Mouse (Mus musculus): ENCODE results near the gene Abcc4.
A peak's percentile ranks its signal among the peaks of the same experiment; 100 is the strongest.

Abcc4 gene

DNA sequence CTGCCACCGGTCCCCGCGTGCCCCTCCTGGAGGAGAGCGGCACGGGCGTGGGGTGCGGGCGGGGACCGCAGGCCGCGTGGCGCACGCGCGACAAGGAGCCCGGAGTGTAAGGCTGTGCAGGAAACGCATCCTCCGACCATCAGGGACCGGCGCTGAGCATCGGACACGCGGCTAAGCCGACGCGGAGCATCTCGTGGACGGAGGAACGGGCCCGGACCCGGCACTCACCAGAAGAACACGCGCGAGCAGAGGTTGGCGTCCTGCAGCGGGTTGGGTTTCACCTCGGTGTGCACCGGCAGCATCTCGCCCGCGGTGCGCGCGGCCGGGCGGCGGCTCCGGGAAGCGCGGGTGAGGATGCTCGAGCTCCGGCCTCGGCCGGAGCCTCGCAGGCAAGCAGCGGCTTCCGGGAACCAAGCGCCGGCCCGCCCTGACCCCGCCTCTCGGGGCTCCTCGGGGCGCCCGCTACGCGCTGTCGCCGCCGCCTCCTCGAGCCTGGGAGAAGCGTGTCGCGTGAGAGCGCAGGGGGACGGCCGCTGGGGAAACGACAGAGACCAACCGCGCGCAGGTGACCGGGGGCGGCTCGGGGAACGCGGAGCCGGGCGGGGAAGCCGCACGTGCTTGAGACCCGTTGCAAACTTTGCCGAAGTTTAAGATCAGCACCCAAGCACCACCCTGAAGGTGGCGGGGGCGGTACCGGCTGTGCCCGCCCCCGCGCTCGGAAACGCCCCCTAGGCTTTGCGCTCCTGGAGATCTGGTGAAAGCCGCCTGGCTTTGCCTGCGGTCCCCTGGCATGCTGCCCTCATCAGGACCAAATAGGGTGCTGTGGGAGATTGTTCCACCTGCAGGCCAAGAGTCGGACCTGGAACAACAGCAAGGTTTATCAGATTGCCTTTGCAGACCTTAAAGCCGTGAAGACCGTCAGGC is at the start of gene Abcc4:
Abcc4 (minus strand) TSS at position 412 of the 924 bp plus-strand sequence.
- DNase-seq, result peak; percentile 40

DNA sequence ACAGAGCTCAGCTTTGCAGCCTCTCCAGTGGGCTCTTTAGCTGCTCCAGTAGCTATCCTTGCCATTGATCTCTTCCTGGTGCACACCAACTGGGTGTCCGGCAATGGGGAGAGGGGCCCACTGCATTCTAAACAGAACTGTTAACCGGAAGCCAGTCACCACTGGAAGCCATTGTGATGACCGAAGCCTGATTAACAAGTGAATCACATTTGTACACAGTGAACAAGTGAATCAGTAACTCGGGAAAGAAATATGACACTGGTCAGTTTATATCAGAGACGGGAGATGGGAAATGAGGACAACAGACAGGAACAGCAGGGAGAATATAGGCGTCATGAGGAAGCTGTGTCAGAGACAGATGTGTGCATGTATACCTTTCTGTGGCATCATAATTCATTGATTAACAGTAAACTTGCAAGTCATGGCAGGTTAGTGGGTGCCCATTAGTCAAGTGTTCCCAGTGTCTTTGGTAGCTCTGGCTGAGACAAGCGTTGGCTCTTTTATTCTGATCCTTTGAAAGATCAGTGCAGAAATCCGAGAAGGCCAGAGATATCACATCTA is 45.3 kb upstream of the Abcc4 start:
- no peak for DNase-seq

DNA sequence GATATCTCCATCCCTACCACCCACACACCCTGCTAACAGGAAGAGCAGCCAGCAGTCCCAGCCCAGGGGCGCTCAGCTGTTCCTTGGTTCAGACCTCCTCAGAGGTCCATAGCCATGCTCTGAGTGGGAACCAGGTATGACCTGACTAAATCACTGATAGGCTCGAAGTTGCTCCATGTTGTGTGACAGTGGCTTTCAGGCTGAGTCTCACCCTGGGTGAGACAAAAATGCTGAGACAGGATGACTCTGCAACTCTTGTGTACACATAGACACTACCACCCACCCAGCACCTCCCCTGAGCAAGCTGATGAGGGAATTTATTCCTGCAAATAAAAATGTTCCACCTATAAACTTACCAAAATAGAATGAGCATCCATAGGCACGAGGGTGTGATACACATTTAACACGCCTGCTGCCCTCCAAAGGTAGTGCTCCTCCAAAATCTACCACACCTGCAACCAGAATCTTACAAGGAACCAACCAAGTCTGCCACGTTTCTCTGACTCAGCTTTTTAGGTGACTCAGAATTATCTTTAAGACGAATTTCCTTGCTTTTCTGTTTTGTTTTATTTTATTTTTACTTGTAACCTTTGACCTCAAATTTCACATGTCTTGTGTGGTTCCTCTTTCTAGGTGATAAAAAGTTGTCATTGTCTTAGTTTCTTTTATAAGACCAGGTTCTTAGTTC is 44.6 kb upstream of the Abcc4 start:
- DNase-seq, result no peak

DNA sequence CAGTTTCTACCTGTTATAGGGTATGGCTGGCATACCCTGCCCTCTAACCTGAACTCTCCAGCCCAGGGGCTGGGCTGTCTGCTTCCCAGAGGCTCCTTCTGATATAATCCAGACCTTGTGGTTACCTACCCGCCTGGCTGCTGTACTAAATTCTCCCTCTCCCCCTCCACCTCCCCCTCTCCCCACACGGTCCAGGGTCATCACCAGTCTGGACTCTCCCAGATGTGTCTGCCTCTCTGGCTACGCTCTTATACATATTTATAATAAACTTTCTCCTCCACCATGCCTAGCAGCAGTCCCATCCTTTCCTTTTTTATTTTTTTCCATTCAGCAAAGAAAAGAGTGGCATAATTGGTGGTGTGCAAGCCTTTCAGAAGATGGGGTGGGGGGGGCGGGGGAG is 43.7 kb upstream of the Abcc4 start:
- DNase-seq, result no peak

DNA sequence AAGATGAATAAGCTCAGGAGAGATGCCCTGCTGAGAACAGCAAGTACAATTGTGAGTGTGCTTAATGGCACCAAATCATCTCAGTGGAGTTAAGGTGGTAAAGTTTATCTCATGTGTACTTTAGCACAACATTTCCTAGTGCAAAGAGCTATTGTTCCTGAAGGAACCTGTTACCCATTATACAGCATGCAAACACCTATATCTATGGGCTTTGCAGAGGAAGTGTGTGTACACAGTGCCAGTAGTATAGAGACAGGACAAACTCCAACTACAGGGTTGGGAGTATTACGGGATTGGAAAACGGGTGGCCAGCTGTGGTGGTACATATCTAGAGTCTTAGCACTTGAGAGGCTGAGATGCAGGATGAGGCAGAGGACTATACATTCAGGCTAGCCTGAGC is 43.0 kb upstream of the Abcc4 start:
- DNase-seq, result no peak

DNA sequence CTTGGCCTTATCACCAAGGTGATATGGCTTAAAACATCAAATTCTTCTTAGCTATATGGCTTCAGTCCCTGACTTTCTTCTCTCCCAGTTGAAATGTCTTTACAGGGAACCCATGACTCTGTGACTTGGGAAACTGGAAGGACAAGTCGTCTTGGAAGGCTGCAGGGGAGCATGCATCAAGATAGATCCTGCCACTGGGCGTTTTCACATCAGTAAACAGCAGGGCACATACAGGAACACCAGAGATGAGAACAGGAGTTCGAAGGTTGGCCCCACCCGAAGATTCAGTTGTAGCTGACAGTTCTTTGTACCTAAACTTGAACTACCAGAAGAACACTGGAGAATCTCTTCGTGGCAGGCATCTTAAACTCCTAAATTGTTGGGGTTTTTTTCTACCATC is 36.8 kb upstream of the Abcc4 start:
- DNase-seq, result no peak

DNA sequence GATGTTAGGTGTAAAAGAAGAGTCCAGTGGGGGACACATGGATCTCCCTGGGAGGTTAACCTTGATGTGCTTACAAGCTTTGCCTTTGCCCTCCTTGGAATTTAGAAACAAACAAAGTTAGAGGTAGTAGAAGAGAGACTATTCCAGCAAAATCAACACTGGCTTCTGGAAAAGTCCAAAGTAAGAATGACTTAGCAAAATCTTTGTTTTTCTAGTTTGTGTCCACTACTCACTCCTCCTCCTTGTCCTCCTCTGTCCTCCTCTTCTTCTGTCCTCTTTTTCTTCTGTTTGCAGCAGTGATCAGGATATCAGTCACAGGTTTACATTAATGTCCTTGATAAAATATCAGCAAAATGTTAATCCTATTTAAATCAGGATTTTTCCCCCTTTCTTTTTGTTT is 35.8 kb upstream of the Abcc4 start:
- no peak for DNase-seq

DNA sequence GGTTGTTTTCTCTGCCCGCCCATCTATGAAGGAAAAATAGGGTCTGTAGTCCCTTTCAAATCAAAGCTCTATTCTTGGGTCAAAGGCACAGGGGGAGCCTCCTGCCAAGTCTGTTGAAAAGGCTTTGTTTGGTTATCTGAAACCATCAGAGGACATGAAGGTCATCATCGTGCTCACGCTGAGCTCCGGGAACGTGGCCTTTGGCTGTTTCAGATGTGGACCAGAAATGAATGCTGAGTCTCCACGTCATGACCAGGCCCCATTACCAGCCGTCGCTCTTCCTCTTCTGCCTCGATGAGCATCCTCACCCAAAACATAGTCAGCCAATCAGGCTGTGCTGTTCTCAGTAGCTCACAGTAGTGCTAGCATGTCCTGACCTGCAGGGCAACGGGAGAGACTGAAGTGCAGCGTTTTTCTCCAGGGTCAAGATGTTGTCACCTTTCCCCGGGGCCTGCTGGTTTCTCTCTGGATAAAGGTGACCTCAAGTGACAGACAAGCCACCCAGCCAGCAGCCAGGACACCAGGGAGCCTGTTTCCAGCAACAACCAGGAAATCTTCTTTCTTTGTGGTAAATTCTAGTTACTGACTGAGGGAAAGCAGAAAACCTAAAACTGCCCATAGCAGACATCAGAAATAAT is 31.4 kb upstream of the Abcc4 start:
- DNase-seq, result no peak

DNA sequence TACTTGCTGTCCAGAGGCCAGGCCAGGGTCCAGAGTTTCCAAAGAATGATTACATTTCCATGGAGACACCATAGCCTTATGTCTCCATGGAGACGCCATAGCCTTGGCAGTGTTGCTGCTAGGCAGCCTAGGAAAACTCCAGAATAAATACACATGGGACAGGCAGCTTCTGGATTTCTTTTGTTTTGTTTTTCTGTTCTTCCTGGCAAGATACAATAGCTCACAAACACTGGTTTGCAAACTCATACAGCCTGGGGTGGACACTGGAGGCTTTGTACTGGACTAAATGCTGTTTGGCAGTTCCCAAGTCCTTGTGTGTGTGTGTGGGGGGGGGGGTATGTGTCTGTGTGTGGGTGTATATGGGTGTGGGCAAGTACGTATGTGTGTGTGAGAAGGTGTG is 29.1 kb upstream of the Abcc4 start:
- DNase-seq, result peak; percentile 28

DNA sequence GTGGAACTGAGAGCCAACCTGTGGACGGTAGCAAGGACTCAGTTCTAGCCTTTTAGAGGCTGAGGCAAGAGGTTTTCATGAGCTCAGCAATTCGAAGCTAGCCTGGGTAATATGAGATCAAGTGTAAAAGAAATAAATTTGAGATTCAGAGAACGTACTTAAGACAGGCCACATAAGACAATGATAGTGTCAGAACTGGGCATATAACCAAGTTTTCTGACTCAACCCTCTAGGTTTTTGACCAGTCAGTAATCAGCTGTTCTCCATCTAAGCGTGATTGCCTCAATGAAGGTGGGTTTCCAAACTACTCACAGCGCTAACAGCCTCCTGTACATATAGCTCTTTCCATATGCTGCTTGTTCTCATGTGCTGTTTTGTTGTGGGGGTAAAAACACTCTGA is 27.1 kb upstream of the Abcc4 start:
- no peak for DNase-seq

DNA sequence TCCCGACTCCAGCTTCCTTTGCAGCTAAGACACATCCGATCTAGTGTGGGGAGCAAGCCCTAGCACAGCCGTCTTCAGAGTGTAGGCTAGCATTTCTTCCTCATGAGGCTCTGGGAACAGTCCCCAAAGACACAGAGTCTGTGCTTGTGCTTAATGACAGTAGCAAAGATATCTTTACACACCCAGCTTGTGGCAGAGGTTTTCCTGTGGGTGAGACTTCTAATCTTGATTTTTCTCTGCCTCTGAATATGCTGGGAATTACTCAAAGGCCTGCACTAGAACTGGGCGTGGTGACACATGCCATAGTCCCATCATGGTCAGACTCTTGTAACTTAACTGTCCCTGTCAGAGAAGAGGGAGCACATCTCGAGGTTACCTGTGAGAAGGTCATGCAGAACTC is 24.6 kb upstream of the Abcc4 start:
- DNase-seq, result no peak

DNA sequence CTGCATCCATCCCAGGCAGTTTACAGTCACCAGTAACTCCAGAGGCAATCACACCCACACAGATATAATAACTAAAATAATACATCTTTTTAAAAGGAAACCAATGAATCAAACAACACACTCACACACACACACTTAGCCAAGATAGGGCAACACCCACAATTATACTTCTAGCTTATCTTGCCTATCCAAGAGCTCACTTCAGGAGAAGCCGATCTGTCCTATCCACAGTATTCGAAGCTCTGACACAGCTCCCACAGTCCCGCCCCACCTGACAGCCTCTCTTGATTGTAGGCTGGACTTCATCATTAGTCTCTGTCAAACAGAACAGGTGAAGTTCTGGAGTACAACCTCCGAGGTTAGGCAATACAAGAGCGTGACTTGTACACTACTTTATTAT is 19.4 kb upstream of the Abcc4 start:
- no peak for DNase-seq

DNA sequence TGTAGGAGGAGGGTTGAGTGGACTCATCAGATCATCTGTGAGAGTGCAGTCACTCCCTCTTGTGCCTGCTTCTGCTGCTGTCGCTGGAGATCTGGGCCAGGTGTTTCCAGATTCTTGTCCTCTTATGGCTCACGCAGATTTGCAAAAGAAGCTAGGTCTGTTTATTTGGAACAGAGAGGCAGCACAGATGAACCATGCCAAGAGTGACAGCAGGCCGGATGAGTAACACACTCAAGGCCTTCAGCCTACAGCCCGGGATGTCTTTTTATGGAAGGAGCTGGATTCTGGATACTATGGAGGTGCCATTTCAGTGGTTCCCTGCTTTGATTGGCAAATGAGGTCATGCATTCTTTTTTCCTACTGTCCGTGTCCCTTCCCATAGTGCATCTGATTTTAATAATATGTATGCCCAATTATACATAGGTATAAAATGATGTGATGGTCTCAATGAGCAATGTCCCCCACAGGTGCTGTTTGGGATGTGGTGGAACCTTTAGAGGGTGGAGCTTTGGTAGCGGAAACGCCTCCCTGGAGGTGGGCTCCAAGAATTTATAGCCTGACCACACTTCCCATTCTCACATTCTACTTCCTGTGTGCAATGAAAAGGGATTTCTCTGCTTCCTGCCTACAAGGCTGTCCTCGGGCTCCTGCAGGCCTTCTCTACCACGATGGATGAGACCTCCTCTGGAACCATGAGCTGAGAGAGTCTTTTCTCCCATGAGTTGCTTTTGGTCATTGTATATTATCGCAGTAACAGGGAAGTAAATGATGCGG is 18.1 kb upstream of the Abcc4 start:
- DNase-seq, result peak; percentile 48

DNA sequence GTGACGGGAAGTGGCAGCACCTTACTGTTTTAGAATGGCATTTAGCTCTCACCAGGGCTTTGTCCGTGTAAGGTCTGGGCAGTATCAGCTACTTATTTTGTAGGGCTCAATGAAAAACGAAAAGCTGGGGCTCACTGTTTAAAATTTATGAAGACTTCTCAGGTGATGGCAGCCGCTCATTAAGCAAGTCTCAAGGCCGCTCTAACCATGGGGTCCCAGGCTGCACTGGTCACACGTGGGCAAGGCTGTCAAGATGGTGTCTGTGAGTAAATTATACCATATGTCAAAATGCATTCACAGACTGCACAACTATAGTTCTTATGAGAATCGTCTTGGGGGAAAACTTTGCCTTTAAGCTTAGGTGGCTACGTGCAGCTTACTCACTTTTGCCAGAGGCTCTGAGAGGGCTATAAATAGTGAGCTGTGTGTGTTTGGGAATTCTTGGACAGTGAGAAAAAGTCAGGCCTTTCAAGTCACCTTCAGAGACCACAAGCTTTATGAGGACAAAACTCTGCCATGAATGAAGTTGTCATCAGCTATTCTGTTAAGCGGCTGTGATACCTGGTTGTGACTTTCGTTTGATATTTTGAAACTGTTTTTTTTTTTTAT is 13.7 kb upstream of the Abcc4 start:
- no peak for DNase-seq

DNA sequence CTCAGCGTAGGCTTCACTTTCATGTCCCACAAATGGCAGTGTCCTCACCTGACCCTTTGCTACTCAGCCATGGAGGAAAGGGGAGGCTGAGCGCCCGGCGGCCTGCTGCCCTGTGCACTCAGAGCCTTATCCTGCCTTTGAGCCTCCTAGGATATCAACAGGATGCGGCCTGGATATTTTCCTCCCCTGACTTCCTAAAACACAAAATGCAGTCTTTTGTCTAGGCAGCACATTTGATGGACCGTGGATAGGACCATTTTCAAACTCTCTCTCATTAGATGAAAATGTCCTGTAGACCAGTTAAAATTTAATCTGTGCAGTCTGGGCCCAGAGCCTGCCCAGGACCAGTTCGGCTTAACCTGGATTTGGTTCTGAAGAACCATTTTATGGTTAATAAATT is 12.6 kb upstream of the Abcc4 start:
- no peak for DNase-seq

DNA sequence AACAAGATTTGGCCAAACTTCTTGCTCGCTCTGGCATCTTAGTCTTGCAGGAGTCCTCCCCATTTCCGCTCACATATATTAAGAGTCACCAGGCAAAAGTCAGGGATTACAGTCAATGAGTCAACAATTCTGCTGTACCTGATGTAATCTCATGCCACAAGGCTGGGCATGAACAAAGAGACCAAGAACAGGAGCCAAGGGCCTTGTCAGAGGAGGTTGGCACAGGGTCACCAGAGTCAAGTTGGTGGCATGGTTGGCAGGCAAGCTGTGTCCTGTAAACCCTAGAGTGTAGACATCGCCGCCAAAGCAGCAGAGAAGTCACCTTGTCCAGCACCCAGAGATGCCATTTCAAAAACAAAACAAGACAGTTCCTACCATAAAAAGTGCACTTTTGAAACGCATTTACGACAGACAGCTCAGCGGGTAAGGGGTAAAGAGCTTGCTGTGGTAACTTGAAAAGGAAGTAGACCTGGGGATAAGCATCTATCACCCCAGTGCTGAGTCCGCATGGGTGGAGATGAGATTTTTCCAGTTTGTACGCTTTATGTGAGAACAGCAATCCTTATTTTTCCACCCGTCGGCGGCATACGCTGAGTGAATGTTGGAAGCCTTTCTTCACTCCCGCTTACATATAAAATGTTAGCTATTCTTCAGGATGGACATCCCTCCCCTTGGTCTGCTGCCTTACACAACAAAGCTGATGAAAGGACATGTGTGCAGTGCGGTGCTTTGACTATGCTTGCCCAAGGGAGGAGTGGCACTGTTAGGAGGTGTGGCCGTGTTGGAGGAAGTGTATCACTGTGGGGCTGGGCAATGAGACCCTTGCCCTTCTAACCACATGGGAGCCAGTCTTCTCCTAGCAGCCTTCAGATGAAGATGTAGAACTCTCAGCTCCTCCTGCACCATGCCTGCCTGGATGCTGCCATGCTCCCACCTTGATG is 10.6 kb upstream of the Abcc4 start:
- DNase-seq, result no peak

DNA sequence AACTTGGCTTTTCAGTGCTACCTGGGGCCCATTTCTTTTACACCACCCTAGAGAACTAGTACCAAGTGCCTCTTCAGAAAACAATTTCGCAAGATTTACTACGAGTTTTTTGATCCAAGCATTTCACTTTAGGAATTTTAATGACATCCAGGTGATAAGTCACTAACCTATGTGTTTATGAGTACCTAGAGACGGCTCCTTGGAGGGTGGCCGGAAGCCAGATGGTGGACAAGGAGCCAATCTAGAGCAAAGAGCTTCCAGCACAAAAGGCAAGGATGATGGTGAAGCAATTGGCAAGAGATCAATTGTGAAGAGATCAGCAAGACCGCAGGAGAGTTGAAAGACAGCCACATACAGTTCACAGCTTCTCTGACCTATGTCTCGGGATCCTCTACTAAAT is 8.7 kb upstream of the Abcc4 start:
- DNase-seq, result no peak

DNA sequence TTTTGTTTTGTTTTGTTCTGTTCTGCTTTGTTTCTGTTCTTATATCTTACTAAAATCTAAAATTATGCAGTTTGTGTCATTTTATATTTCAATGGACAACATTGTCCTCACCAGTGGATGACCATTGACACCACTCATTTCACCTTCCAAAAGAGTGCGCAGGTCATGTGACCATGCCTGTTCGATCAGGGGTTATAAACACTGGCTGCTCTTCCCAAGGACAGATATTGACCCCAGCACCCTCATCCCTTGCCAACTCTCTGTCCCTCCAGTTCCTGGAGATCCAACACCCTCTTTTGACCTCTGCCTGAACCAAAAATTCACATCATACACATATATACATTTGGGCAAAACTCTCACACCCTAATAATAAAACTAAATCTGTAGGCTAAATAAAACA is 8.3 kb upstream of the Abcc4 start:
- no peak for DNase-seq

DNA sequence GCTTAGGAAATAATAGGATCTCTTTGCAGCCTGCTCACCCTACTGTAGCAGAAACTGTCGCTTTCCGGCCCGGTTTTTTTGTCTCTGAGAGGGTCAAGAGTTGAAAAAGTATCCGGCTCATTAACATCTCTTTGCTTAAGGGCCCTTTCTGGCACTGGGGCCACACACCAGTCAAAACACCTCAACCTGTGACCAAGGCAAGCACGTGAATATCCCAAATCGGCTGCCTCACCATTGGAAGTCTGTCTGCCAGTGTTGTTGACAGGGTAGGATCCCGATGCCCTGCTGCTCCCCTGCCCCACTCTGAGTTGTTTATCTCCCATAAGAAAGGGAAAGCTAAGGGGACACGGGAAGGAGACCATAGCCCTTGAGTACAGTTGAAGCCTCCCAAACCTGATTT is 7.8 kb upstream of the Abcc4 start:
- no peak for DNase-seq

DNA sequence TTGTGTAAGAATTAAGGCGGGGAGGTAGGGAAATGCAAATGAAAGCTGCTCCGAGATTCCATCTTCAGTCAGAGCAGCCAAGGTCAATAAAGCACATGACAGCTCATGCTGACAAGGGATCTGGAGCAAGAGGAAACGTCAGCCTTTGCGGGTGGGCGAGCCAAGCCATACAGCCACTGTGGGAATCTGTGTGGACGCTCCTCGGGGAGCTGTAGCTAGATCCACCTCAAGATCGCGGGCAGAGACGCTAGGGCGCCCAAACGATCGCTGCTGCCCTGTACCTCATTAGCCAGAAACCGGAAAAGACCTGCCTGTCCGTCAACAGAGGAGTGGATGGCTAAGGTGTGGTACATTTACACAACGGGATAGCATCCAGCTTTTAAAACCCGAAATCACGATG is 7.4 kb upstream of the Abcc4 start:
- DNase-seq, result no peak

DNA sequence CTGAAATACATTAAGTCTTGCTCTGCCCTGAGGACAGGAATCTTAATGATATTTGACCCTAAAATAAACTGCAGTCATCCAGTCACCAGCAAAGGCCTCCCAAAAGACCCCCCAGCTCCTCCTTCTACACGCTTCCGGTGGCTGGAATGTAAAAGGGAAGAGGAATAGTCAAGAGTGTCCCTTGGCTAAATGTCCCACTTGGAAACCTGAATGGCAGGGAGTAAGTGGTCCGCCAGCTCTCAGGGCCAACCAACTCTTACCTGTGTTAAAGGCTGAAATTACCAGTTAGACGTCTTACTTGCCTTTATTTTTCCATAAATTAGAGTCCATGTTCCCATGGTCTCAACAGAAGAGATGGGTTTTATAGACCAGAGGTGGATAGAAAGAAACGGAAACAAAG is 6.9 kb upstream of the Abcc4 start:
- DNase-seq, result no peak

All from layer of hippocampus, adult 9-11 months (tissue).